Mouse (Mus musculus) layer of hippocampus, postnatal 10 days (tissue): ENCODE results near the gene Jmjd7. TPM values are rescaled to one million over a fixed set of nuclear protein-coding genes. Genes with fewer than 3 reads are reported as not detected.

Source experiments
- DNase-seq, 2 experiments: peaks; one replicate each; pipeline ENCODE4 v3.0.0; 2021; ENCODE audit warnings: low spot score in 2 of 2
- total RNA-seq, 2 experiments: library from RNA; stranded (reverse); gene quantifications; 2 replicates each; pipeline ENCODE4 v1.2.3; 2021

The Jmjd7 gene
- total RNA-seq, 2 experiments from 2014 or later: 6.7 to 9.5 TPM

DNA sequence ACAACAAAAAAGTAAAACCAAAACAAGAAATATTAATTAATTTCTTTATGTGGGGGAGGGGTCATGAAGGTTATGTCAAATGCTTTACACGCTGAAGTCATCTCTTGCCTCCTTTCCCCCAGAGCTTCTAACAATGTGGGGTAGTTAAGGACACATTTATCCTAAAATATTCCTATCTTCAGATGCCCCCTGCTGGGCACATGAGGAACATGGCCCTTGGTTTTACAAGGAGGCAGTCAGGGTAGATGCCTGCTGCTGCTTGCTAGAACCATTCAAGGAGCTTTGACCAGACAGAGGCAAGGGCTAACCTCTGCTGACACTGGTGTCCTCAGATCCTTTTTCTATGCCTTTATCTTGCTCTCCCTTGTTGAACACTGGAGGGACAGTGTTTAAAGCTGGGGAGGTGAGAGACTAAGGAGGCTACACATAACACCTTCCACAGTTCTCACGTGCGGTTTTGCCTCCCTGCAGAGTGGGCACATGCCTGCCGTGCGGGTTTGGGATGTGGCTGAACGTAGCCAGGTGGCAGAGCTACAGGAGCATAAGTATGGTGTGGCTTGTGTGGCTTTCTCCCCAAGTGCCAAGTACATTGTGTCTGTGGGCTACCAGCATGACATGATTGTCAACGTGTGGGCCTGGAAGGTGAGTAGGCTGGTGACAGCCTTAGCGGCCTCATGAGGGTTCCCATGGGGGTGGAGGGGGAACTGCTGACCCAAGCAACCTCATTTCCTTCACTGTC is 15.7 kb upstream of the Jmjd7 start:
- peak; percentile 60 to 71 for DNase-seq

GRCm38 (mm10) chr2:120012924-120013323 is 14.4 kb upstream of the Jmjd7 start:
- DNase-seq: no peak

DNA sequence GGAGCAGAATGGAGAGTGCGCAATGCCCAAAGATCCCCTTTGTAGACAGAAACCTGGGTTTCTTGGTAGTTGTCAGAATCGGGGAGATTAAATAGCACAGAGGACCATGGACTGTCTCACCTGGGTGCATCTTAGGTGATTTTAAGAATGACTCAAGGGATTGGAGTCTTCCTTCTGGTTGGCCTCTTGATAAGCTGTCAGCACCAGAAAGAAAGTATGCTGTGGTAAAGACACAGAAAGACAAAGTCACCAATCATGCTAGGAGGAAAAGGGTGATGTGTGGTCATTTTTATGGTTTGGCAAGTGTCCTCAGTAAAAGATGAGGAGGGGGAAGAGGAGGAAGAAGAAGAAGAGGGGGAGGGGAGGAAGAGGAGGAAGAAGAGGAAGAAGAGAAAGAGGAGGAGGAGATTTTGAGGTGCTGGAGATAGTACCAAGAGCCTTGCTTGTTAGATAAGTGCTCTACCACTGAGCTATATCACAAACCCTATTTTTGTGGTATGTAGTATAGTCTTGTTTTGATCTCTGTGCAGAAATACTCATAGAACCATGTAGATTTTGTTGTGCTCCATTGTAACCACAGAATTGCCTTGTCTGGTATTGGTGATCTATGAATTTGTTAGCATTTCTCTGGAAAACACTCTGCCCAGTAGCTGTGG is 13.3 kb upstream of the Jmjd7 start:
- no peak for DNase-seq

- no peak for DNase-seq
These were observed 11.4 kb upstream of the Jmjd7 start for GRCm38 (mm10) chr2:120015882-120016281.

GRCm38 (mm10) chr2:120017599-120017998 is 9.7 kb upstream of the Jmjd7 start:
- no peak for DNase-seq

DNA sequence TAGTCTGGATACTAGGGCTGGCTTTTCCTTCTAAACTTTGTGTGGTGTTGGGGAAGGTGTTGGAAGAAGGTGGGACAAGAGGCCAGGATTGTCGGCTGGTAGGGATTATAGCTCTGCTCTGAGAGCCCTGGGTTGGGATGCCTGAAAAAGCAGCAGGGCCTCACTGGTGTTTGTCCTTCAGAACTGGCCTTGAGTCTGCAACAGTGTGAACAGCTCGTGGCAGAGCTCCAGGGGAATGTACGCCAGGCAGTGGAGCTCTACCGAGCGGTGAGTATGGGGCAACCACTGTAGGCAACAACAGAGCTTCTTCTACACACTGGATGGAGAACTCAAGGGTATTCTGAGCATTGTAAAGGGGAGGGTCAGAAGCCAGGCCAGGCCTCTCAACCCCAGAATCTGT is 2.9 kb upstream of the Jmjd7 start:
- DNase-seq: no peak

- DNase-seq: no peak
These were observed 658 bp downstream of the Jmjd7 start for GRCm38 (mm10) chr2:120027950-120028331.

DNA sequence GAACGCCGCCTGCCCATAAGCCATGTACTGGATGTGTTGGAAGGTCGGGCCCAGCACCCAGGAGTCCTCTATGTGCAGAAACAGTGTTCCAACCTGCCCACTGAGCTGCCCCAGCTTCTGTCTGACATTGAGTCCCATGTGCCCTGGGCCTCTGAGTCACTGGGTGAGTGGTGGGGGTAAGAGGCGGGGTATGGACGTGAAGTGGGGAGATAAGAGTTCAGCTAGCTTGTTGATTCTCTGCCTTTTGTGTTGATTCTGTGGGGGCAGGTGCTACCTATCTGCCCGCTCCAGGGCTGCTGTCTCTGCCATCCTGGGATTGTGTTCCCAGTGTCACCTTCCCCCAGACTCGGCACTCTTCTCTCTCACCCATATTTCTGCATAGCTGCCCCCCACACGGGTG is 3.1 kb downstream of the Jmjd7 start:
- DNase-seq: no peak

DNA sequence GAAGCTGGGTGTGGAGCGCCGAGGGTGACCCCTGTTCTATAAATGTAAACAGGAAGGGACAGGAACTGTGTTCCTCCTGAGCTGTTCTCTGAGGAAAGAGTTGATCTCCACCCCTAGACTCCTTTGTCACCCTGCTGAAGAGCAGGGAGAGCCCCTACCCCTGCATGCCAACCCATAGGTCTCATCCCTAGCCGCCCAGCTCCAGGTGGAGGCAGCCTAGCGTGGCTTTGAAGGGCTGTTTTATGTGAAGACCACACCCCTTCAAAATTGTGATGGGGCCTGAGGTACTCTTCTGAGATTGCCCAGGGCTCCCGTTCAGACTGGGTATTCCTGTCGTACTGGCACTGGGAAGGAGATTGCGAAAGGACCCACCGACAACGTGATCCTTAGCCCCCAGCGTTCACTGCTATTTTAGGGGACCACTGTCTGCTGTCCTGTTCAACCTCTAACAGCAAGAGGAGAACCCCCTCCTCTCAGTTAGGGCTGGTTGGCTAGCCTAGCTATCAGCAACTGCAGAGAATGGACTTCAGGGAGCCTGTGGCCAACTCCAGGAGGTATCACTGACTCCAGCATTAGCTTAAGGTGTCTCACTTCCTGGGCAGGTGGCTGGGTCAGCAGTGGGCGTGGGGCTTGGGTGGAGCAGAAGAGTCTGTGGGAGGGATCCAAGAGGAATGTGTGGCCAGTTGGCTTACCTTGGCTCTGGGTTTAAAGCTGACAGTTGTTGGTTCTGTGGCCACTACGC is 5.6 kb downstream of the Jmjd7 start, which contains the start of gene Pla2g4b:
TSS of gene Pla2g4b (plus strand) at position 692 of the 742 bp plus-strand sequence.
- DNase-seq: no peak

DNA sequence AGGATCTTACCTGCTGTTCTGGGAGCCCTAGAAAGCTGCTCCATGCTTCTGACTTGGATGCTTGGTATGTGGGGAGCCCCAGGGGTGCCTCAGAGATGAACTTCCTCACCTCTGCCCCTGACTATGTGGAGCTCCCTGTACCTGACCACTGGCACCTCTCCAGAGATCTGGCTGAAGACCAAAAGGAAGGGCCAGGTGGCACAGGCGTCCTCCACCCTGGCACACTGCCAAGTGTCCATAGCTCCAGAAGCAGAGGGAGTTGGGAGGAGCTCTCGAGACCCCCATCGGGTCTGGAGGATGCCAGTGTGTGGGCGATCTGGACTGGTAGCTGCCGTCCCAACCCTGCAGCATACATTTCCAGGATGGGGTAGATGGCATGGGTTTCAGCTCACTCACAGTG is 6.4 kb downstream of the Jmjd7 start:
- DNase-seq: no peak

DNA sequence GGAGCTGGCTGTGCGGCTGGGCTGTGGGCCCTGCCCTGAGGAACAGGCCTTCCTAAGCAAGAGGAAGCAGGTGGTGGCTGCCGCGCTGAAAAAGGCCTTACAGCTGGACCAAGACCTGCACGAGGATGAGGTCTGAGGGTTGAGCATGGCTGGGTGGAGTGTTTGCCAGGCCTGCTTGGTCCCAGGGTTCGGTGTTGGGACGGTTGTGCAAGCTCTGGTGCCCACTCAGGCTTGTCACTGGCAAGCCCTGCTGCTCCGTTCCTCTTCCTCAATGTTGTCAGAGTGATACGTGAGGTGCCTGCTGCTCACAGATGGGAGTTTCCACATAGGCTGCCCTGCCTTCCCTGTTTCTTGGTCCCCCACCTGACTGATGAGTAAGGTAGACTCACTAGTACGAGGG is 10.5 kb downstream of the Jmjd7 start:
- DNase-seq: no peak

- DNase-seq: no peak
These were observed 13.7 kb downstream of the Jmjd7 start for GRCm38 (mm10) chr2:120040991-120041390.

- no peak for DNase-seq
These were observed 16.9 kb downstream of the Jmjd7 start for GRCm38 (mm10) chr2:120044101-120044603.

GRCm38 (mm10) chr2:120044676-120045075 is 17.4 kb downstream of the Jmjd7 start:
- no peak for DNase-seq

- DNase-seq: no peak
These were observed 19.4 kb downstream of the Jmjd7 start for GRCm38 (mm10) chr2:120046486-120047310.

GRCm38 (mm10) chr2:120048173-120048572 is 20.9 kb downstream of the Jmjd7 start:
- DNase-seq: no peak

DNA sequence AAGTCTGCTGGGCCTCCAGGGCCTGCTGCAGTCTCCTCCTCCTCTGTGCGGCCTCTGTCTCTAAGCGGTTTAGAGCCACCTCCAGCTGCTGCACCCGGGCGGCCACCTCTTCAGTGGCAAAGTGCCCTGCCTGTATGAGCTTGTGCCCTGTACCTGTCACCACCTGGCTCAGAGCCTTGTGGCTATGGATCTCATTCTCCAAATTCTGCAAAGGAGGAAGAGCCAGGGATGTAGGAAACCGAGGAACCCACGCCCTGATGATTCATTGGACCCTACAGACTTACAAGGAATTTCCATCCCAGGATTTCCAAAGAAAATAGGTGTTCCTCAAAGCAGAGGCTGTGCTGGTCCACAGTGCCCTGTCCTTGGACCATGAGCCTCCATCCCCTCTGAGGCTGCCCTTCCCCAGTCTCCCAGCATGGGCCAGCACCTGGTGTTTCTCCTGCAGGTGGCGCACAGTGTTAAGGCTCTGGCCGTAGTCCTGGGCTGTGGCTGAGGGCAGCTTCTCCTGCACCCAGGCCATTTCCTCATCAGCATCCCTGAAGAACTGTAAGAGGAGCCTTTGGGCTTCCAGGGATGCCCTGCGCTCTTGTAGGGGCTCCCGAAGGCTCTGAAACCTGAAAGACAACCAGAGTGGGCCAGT is 22.5 kb downstream of the Jmjd7 start:
- DNase-seq: peak in 1 of 2 experiments; percentile 41

DNA sequence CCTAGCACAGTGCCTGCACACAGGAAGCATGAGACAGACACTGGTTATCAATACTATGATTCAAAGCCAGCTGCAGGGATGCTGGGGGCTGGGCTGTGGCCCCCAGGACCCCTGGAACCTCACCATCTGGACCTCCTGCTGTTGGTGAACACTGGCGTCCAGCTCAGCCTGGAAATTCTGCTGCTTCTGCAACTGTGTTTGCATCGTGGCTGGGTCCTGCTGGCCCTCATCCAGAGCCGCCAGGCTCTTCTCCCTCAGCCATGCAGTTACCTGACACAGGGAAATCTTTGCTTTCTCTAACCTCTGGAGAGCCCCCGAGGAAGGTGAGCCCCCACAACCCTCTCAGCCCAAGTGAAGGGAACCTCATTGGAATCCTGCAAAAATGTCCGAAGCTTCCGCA is 24.1 kb downstream of the Jmjd7 start:
- no peak for DNase-seq

GRCm38 (mm10) chr2:120054771-120055552 is 27.7 kb downstream of the Jmjd7 start:
- no peak for DNase-seq

- no peak for DNase-seq
These were observed 28.6 kb downstream of the Jmjd7 start for GRCm38 (mm10) chr2:120055923-120056322.
